Mouse (Mus musculus) MEL (cell line): Measurements from ENCODE around the gene Msx3. TPM values are rescaled to one million over a fixed set of nuclear protein-coding genes. Genes with fewer than 3 reads are reported as not detected.

Experiments used
- DNase-seq: peaks from one replicate; pipeline ENCODE4 v3.0.0; 2011; ENCODE audit warnings: low read depth, low spot score
- H3K27ac ChIP-seq: 2 replicates; pipeline ENCODE4 v1.5.1; 2012; ENCODE audit warnings: low read depth, mild to moderate bottlenecking, control low read depth, low read length, moderate library complexity; ENCODE audit not compliant: control insufficient read depth
- H3K27me3 ChIP-seq, 2 experiments: fragments of 150-350 bp in 1 of 2; sonication (generic) in 1 of 2; 2 replicates each; pipeline ENCODE4 v1.6.1; 2012; ENCODE audit warnings: low read length in 2 of 2, mild to moderate bottlenecking in 2 of 2, improper control_type of control experiment in 1 of 2, moderate library complexity in 1 of 2; ENCODE audit not compliant: insufficient read depth in 2 of 2, control insufficient read depth in 1 of 2
- H3K36me3 ChIP-seq, 2 experiments: 2 replicates each; pipeline ENCODE4 v1.6.1; 2012 to 2014; ENCODE audit warnings: low read length in 2 of 2, improper control_type of control experiment in 1 of 2, inconsistent platforms in 1 of 2, mild to moderate bottlenecking in 1 of 2; ENCODE audit not compliant: insufficient read depth in 2 of 2, control insufficient read depth in 1 of 2
- H3K4me1 ChIP-seq, 2 experiments: fragments of 150-350 bp in 1 of 2; sonication (generic) in 1 of 2; 2 replicates each; pipeline ENCODE4 v1.6.1; 2012; ENCODE audit warnings: low read length in 2 of 2, improper control_type of control experiment in 1 of 2, mild to moderate bottlenecking in 1 of 2; ENCODE audit not compliant: insufficient read depth in 2 of 2, control insufficient read depth in 1 of 2
- H3K4me3 ChIP-seq, 2 experiments: fragments of 150-350 bp in 1 of 2; sonication (generic) in 1 of 2; 2 replicates each; pipeline ENCODE4 v1.5.1; 2012; ENCODE audit warnings: low read depth in 2 of 2, low read length in 2 of 2, mild to moderate bottlenecking in 2 of 2, moderate library complexity in 2 of 2, control low read depth in 1 of 2, improper control_type of control experiment in 1 of 2; ENCODE audit not compliant: control insufficient read depth in 1 of 2, insufficient read depth in 1 of 2
- H3K79me2 ChIP-seq: 2 replicates; pipeline ENCODE4 v1.6.1; 2012; ENCODE audit warnings: mild to moderate bottlenecking, low read length, moderate library complexity; ENCODE audit not compliant: control insufficient read depth, poor library complexity, insufficient read depth
- H3K9ac ChIP-seq: 2 replicates; pipeline ENCODE4 v1.6.1; 2012; ENCODE audit warnings: low read depth, mild to moderate bottlenecking, control low read depth, low read length, moderate library complexity; ENCODE audit not compliant: control insufficient read depth, poor library complexity, severe bottlenecking
- H3K9me3 ChIP-seq: fragments of 150-350 bp; sonication (generic); replicated peaks from 2 replicates; pipeline ENCODE4 v1.6.1; 2012; ENCODE audit warnings: mild to moderate bottlenecking, low read length, improper control_type of control experiment, moderate library complexity; ENCODE audit not compliant: insufficient read depth
- CHD1 ChIP-seq: IDR thresholded peaks from 2 replicates; pipeline ENCODE4 v1.6.1; 2012; ENCODE audit warnings: low read depth, mild to moderate bottlenecking, inconsistent platforms, low read length, improper control_type of control experiment
- ELF1 ChIP-seq: IDR thresholded peaks from 2 replicates; pipeline ENCODE4 v1.6.1; 2014; ENCODE audit warnings: low read depth, mild to moderate bottlenecking, inconsistent platforms, low read length, improper control_type of control experiment, moderate library complexity
- EP300 ChIP-seq, 2 experiments: IDR thresholded peaks; 2 replicates each; pipeline ENCODE4 v1.6.1; 2011; ENCODE audit warnings: improper control_type of control experiment in 2 of 2, low read length in 2 of 2, low read depth in 1 of 2, mild to moderate bottlenecking in 1 of 2
- ETS1 ChIP-seq: IDR thresholded peaks from 2 replicates; pipeline ENCODE4 v1.6.1; 2012; ENCODE audit warnings: low read depth, mild to moderate bottlenecking, inconsistent platforms, low read length, improper control_type of control experiment, moderate library complexity
- GABPA ChIP-seq: IDR thresholded peaks from 2 replicates; pipeline ENCODE4 v1.6.1; 2012; ENCODE audit warnings: low read depth, mild to moderate bottlenecking, inconsistent platforms, low read length, improper control_type of control experiment, moderate library complexity
- HCFC1 ChIP-seq: IDR thresholded peaks from 2 replicates; pipeline ENCODE4 v1.6.1; 2012; ENCODE audit warnings: low read depth, mild to moderate bottlenecking, inconsistent platforms, low read length, improper control_type of control experiment, moderate library complexity
- KAT2A ChIP-seq: conservative IDR thresholded peaks from 2 replicates; pipeline ENCODE4 v1.6.1; 2012; ENCODE audit warnings: low read depth, low read length, improper control_type of control experiment, inconsistent platforms
- MAFK ChIP-seq: IDR thresholded peaks from 2 replicates; pipeline ENCODE4 v1.6.1; 2011; ENCODE audit warnings: low read depth, mild to moderate bottlenecking, low read length, improper control_type of control experiment, borderline replicate concordance
- MXI1 ChIP-seq: IDR thresholded peaks from 2 replicates; pipeline ENCODE4 v1.6.1; 2011; ENCODE audit warnings: mild to moderate bottlenecking, low read depth, low read length, improper control_type of control experiment
- MYC ChIP-seq: IDR thresholded peaks from 2 replicates; pipeline ENCODE4 v1.6.1; 2011; ENCODE audit warnings: low read depth, mild to moderate bottlenecking, low read length, improper control_type of control experiment, moderate library complexity
- POLR2A ChIP-seq, 2 experiments: IDR thresholded peaks; 2 replicates each; pipeline ENCODE4 v1.6.1; 2011 to 2012; ENCODE audit warnings: low read length in 2 of 2, mild to moderate bottlenecking in 2 of 2, control low read depth in 1 of 2, improper control_type of control experiment in 1 of 2, low read depth in 1 of 2, moderate library complexity in 1 of 2; ENCODE audit not compliant: control insufficient read depth in 1 of 2, insufficient read depth in 1 of 2, poor library complexity in 1 of 2
- POLR2AphosphoS2 ChIP-seq: IDR thresholded peaks from 2 replicates; pipeline ENCODE4 v1.6.1; 2011; ENCODE audit warnings: low read length, improper control_type of control experiment
- SIN3A ChIP-seq: IDR thresholded peaks from 2 replicates; pipeline ENCODE4 v1.6.1; 2012; ENCODE audit warnings: low read length, improper control_type of control experiment, inconsistent platforms
- TAL1 ChIP-seq: IDR thresholded peaks from 2 replicates; pipeline ENCODE4 v1.6.1; 2012; ENCODE audit warnings: mild to moderate bottlenecking, inconsistent platforms, low read length, moderate library complexity, mixed read lengths
- TBP ChIP-seq: IDR thresholded peaks from 2 replicates; pipeline ENCODE4 v1.8.0; 2011; ENCODE audit warnings: low read depth, low read length, improper control_type of control experiment
- ZKSCAN1 ChIP-seq: IDR thresholded peaks from 2 replicates; pipeline ENCODE4 v1.6.1; 2012; ENCODE audit warnings: low read depth, mild to moderate bottlenecking, inconsistent platforms, low read length, improper control_type of control experiment, moderate library complexity
- ZMIZ1 ChIP-seq: IDR thresholded peaks from 2 replicates; pipeline ENCODE4 v1.6.1; 2012; ENCODE audit warnings: low read depth, mild to moderate bottlenecking, inconsistent platforms, low read length, improper control_type of control experiment, moderate library complexity
- polyA plus RNA-seq, 2 experiments: library from polyadenylated mRNA; stranded (reverse) in 1 of 2; unstranded in 1 of 2; fragments of >175 nt in 1 of 2; fragments of >200 nt in 1 of 2; gene quantifications; 2 replicates each; pipeline versions ENCODE4 v1.2.1 to v1.2.4; 2012; ENCODE audit warnings: low replicate concordance in 2 of 2, low read depth in 1 of 2; ENCODE audit not compliant: insufficient read length in 2 of 2, insufficient read depth in 1 of 2, missing spikeins in 1 of 2
- total RNA-seq: library from RNA; depleted of rRNA; stranded (reverse); fragments of 300-350 nt; gene quantifications from 2 replicates; pipeline ENCODE4 v1.2.3, GENCODE M21; 2012

Msx3 gene
- total and polyA plus RNA-seq, 3 experiments = not detected

- peaks cover 0 to 6% of the 10 kb centered on the region in 2 experiments; a peak in 2 of 4 replicates for H3K4me1 ChIP-seq
- H3K36me3 ChIP-seq = peaks cover 6 to 26% of the 10 kb centered on the region in 2 experiments; a peak in 3 of 4 replicates
- H3K79me2 ChIP-seq = peaks cover 9% of the 10 kb centered on the region
- H3K27me3 ChIP-seq = no peaks in the 10 kb centered on the region
- no peak overlapping the region for H3K27ac ChIP-seq
- H3K4me3 ChIP-seq = no peak overlapping the region
- H3K9me3 ChIP-seq = no peaks in the 10 kb centered on the region
- TF ChIP-seq TBP (no peak), SIN3A (no peak), HCFC1 (no peak), CHD1 (no peak), POLR2A (IDR thresholded peaks at IDR 0.05; ENCODE audit: control insufficient read depth in 1 of 2, insufficient read depth in 1 of 2, low read depth in 1 of 2, low read length in 2 of 2, poor library complexity in 1 of 2) (no peak), ELF1 (no peak), TAL1 (no peak), MYC (no peak), EP300 (IDR thresholded peaks at IDR 0.05; ENCODE audit: low read depth in 1 of 2, low read length in 2 of 2) (no peak), KAT2A (no peak), MXI1 (no peak)
- no peak for DNase-seq
- no peak overlapping the region for H3K9ac ChIP-seq
Observed at GRCm38 (mm10) chr7:140031771-140032170, 17.1 kb downstream of the Msx3 start.

GRCm38 (mm10) chr7:140011336-140011735, 37.6 kb downstream of the Msx3 start:
- no peak for TF ChIP-seq POLR2AphosphoS2
- no peak for TF ChIP-seq MAFK
- no peak for TF ChIP-seq CHD1
- no peak for TF ChIP-seq MXI1
- TF ChIP-seq ZKSCAN1 = no peak
- TF ChIP-seq ETS1 = no peak
- no peak for TF ChIP-seq ZMIZ1
- no peak for TF ChIP-seq SIN3A
- no peak for TF ChIP-seq KAT2A
- TF ChIP-seq GABPA = no peak
- no peaks in the 10 kb centered on the region for H3K4me1 ChIP-seq
- H3K79me2 ChIP-seq = no peaks in the 10 kb centered on the region
- H3K9me3 ChIP-seq = no peaks in the 10 kb centered on the region
- H3K27me3 ChIP-seq = no peaks in the 10 kb centered on the region
- no peak overlapping the region for H3K4me3 ChIP-seq
- H3K9ac ChIP-seq = no peak overlapping the region
- peaks cover 0 to 7% of the 10 kb centered on the region in 2 experiments; a peak in 1 of 4 replicates for H3K36me3 ChIP-seq
- H3K27ac ChIP-seq = no peak overlapping the region; the same call in 1 of the 2 replicates
- DNase-seq = no peak
